Mouse (Mus musculus) bone marrow, adult 2 months (tissue): ENCODE results near the gene Lrrc45. TPM values are rescaled to one million over a fixed set of nuclear protein-coding genes. Genes with fewer than 3 reads are reported as not detected.
A peak's percentile ranks its signal among the peaks of the same experiment; 100 is the strongest.

Experiments
- H3K27ac ChIP-seq: fragments of 200-500 bp; 2 replicates; pipeline ENCODE4 v1.5.1; 2012; ENCODE audit warnings: low read depth, mild to moderate bottlenecking, control low read depth, inconsistent platforms, low read length; ENCODE audit not compliant: control insufficient read depth, poor library complexity, insufficient read depth
- H3K4me1 ChIP-seq: fragments of 200-500 bp; 2 replicates; pipeline ENCODE4 v1.6.1; 2011; ENCODE audit warnings: low read length; ENCODE audit not compliant: control insufficient read depth, insufficient read depth
- H3K4me3 ChIP-seq: fragments of 200-500 bp; replicated peaks from 2 replicates; pipeline ENCODE3; 2011; ENCODE audit warnings: mild to moderate bottlenecking, low read depth, low read length, control low read depth; ENCODE audit not compliant: control insufficient read depth
- CTCF ChIP-seq: fragments of 200-500 bp; IDR thresholded peaks from 2 replicates; pipeline ENCODE4 v1.5.1; 2011; ENCODE audit warnings: low read length, control low read depth; ENCODE audit not compliant: control insufficient read depth, insufficient read depth
- POLR2A ChIP-seq: fragments of 200-500 bp; IDR thresholded peaks from 2 replicates; pipeline ENCODE4 v1.6.1; 2011; ENCODE audit warnings: low read depth, mild to moderate bottlenecking, control low read depth, low read length, borderline replicate concordance; ENCODE audit not compliant: control insufficient read depth
- WGBS: fragments of 180-500 bp; shearing (Covaris S2); methylation state at CpG from one replicate; pipeline ENCODE4 v1.1.7; 2018; 5-methylcytosine and 5-hydroxymethylcytosine counted together
- polyA plus RNA-seq: library from polyadenylated mRNA; stranded (reverse); fragments of >200 nt; gene quantifications from 2 replicates; pipeline ENCODE4 v1.2.4, GENCODE M21; 2011; ENCODE audit warnings: low replicate concordance; ENCODE audit not compliant: missing spikeins, insufficient read depth, insufficient read length

Gene Lrrc45
- polyA plus RNA-seq, 1 experiment: 41.4 TPM

DNA sequence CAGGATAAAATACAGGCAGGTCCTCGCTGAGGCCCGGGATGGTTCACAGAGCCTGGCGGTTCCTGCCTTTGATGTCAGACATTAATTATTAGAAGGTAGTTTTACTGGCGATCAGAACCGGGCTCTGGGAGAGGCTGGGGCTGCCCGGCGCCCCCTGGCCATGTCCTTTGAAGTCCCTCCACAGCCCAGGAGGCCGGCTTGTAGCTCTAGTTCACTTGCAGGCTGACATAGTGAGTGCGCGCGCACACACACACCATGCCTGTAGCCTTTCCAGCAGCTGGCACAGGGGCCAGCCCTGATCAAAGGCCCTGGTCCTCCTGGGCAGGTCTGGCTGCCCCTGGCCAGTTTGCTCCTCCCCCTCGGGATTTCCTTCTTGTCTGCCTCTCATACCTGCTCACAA, 18.1 kb upstream of the Lrrc45 start:
- Histone ChIP-seq H3K4me3 (no peak overlapping the region), H3K27ac (no peak overlapping the region), H3K4me1 (no peaks in the 10 kb centered on the region)
- 90% methylated on average over 12 of the region's 12 CpGs for WGBS
- no peak for TF ChIP-seq POLR2A
- no peak for TF ChIP-seq CTCF

DNA sequence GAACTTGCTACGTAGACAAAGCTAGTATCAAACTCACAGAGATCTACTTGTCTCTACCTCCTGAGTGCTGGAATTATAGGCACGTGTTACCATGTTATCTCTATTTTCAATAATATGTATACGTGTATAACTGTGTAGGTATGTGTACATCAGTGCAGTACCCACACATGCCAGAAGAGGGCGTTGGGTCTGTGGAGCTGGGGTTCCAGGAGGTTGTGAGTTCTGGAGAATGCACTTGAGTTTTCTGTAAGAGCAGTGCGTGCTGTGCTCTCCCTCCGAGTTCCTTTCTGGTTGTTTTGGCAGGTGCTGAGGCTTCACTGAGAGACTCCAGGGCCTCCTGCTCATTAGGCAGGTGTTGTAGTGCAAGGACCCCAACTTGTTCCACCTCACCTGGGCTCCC, 17.2 kb upstream of the Lrrc45 start:
- H3K4me3 ChIP-seq: no peak overlapping the region
- no peaks in the 10 kb centered on the region for H3K4me1 ChIP-seq
- TF ChIP-seq CTCF (peak; percentile 22; the same call in 1 of the 2 replicates), POLR2A (no peak)
- H3K27ac ChIP-seq: no peak overlapping the region
- WGBS: 88% methylated on average over 6 of the region's 6 CpGs

DNA sequence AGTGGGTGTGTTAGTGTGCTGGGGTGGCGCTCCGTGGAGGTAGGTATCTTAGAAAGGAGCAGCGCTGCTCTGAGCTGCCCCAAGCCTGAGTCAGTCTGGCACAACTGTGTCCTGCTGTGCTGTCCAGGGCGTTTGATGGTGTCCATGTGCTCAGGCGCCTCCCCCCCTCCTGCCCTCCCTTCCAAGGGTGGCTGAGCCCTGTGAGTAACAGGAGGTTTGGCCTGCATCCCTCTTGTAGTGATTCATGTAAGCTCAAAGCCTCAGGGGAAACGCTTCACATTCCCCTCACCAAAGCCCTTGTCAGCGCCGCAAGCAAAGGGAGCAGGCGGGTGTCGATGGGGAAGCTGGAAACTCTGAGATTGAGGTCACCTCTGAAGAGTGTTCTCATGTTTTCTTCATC, 16.0 kb upstream of the Lrrc45 start:
- no peak overlapping the region for H3K4me3 ChIP-seq
- no peak overlapping the region for H3K27ac ChIP-seq
- no peaks in the 10 kb centered on the region for H3K4me1 ChIP-seq
- TF ChIP-seq CTCF: no peak
- TF ChIP-seq POLR2A: no peak
- 88% methylated on average over 10 of the region's 10 CpGs for WGBS

DNA sequence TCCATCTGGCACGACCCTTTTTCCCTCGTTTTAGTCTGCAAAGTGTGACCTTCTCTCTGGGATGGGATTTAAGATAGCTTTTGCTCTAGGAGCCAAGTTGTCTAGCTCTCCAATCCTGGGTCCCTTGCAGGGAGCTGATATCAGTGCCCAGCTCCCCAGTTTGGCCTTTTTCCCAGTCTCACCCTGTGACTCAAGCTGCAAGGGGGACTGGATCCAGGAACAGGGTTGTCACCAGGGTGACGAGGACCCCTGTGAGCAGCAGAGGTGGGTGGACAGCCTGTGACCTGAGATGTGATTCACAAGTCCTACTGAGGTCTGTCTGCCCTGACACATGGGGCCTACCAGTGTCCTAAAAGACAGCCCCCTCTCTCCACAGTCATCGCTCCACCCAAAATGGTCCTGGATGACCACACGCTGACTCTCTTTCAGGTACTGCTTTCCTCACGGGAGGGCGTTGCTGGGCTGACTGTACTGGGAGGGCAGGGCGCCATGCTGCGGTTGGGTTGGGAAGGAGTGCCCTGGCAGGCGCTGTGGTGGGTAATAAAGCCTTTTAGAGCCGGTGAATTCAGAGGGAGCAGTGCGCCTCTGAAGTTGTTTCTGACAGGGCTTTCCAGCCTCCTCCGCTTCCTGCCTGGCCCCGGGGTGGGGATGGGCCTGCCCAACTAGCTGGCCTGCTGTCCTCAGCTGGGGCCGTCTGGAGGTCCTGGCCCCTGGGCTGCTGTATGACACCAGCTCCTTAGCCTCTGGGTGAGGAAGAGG, 9.8 kb upstream of the Lrrc45 start:
- Histone ChIP-seq H3K27ac (no peak overlapping the region), H3K4me3 (no peak overlapping the region), H3K4me1 (no peaks in the 10 kb centered on the region)
- TF ChIP-seq POLR2A (no peak), CTCF (no peak)
- 84% methylated on average over 15 of the region's 15 CpGs for WGBS

DNA sequence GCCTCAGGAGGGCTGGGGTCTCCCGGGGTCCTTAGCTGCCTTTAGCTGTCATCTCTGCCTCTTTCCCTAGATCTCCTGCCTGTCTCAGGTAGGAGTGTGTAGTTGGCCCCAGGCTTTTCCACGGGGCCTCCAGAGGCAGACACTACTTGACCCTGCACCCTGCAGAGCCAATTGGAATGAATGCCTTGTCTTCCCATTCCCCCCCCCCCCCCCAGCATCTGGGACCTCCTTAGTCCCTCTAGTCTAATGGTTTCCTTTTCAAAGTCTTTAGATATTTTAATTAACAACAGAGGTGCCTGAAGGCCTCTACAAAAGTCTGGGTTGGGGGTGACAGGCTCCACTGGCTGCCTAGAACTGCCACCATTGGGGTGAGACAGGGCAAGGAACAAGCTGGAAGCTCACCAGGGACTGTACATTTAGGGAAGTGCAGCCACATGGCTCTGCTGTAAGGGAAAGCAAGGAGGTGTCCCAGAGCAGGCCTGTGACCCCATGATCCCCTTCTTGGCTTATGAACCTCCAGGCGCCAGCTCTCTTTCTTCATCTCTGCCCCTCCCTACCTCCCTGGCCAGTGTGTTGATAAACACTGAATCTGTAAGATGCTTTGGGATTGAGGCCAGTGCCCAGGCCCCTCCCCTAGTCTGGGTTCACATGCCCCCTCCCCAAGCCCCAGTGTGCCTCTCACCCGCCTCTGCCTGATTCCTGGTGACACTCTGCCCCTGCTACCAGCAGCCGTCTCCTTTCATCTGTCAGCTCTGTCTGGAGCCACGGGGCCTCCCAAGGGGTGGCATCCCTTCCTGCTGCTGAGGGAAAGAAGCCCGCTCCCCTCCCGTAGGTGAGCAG, 9.0 kb upstream of the Lrrc45 start:
- H3K4me1 ChIP-seq: no peaks in the 10 kb centered on the region
- WGBS: 80% methylated on average over 8 of the region's 8 CpGs
- no peak for TF ChIP-seq POLR2A
- no peak for TF ChIP-seq CTCF
- H3K27ac ChIP-seq: no peak overlapping the region
- H3K4me3 ChIP-seq: no peak overlapping the region

DNA sequence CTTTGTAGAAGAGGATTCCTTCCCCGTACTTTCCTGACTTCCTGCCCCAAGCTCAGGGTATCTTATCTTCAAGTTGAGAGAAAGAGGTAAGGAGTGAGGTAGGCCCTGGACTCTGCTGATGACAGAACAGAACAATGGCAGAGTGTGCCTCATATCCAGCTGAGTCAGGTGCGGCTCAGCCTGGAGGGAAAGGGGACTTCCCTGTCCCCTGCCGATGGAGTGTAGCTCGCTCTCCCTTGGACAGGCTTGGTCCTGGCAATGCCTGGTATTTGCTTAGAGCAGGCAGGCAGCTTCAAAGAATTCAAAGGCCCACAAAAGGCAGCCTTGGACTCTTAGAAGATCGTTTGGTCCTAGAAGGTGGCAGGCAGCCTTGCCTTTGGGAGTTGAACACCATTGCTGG, 7.6 kb upstream of the Lrrc45 start:
- Histone ChIP-seq H3K4me1 (no peaks in the 10 kb centered on the region), H3K27ac (no peak overlapping the region), H3K4me3 (no peak overlapping the region)
- WGBS: 89% methylated on average over 5 of the region's 5 CpGs
- TF ChIP-seq POLR2A (no peak), CTCF (no peak)

DNA sequence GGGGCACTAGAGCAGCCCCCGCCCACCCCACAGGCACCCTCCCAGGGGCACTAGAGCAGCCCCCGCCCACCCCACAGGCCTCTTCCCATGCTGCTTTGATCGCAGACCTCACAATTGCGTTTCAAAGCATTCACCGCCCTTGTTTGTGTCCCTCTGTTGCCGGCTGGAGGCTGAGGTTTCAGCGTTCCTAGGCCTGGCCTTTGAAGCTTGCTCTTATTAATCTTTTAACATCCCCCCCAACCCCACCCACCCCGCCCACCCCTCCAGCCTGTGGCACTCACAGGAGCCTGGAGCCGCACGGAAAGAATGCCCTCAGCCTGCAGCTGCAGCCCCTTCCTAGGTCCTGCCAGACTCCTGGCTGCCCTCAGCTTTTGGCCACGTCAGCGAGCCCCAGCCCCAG, 6.5 kb upstream of the Lrrc45 start:
- Histone ChIP-seq H3K4me1 (no peaks in the 10 kb centered on the region), H3K27ac (no peak overlapping the region), H3K4me3 (no peak overlapping the region)
- WGBS: 85% methylated on average over 12 of the region's 12 CpGs
- no peak for TF ChIP-seq CTCF
- TF ChIP-seq POLR2A: no peak

DNA sequence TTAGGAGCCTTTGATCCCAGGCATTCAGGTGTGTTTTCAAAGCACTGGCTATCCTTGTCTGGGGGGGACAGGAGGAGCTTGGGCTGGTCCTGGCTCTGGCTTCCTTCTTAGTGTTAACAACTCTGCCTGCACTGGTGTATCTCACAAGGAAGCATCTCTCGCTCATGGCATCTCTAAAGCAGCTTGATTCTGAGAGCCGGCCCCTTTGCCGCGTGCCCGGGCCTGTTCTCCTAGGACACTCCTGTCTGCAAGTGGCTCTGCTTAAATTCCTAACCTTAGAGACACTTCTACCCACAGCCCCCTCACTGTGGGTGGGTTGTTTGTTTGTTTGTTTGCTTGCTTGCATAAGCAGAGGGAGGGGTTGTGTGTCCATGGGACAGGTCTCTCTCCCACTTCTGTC, 5.8 kb upstream of the Lrrc45 start:
- WGBS: 91% methylated on average over 5 of the region's 5 CpGs
- no peak for TF ChIP-seq POLR2A
- TF ChIP-seq CTCF: no peak
- Histone ChIP-seq H3K4me3 (no peak overlapping the region), H3K27ac (no peak overlapping the region), H3K4me1 (no peaks in the 10 kb centered on the region; the same call in 1 of the 2 replicates)

DNA sequence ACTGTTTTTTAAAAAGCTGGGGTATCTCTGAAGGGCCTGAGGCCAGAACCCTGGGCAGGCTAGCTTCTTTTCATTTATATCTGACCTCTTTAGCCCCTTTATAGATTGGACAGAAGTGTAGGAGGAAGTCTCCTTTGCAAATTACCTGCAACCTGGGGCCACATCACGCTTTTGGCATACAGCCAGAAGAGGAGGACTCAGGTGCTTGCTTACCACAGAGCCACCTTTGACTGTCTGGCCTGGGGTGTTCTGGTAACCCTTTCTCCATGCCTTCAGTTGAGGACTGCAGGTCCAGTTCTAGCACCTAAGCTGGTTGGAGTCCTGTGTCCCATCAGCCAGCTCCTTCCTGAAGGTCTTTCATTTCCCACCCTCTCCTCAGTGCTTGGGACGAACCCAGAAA, 4.2 kb upstream of the Lrrc45 start:
- TF ChIP-seq POLR2A (no peak), CTCF (no peak)
- 77% methylated on average over 2 of the region's 2 CpGs for WGBS
- no peaks in the 10 kb centered on the region; the same call in 1 of the 2 replicates for H3K4me1 ChIP-seq
- H3K4me3 ChIP-seq: no peak overlapping the region
- H3K27ac ChIP-seq: no peak overlapping the region
